Mouse (Mus musculus): ENCODE results near the gene Agbl1. TPM values are rescaled to one million over a fixed set of nuclear protein-coding genes. Genes with fewer than 3 reads are reported as not detected.

The Agbl1 gene
- polyA plus RNA-seq, 1 experiment from 2014 or later: 0.05 TPM

- H3K4me1 ChIP-seq (ENCODE audit: control insufficient read depth, insufficient read depth, low read length): no peaks in the 10 kb centered on the region
- H3K4me2 ChIP-seq (ENCODE audit: low read length): no peak overlapping the region
- no peak overlapping the region for H3K27ac ChIP-seq (ENCODE audit: low read length)
- no peaks in the 10 kb centered on the region for H3K27me3 ChIP-seq (ENCODE audit: control insufficient read depth, insufficient read depth, low read depth, low read length)
- H3K36me3 ChIP-seq (ENCODE audit: control insufficient read depth, insufficient read depth, low read length): no peaks in the 10 kb centered on the region
- no peak overlapping the region for H3K9ac ChIP-seq (ENCODE audit: low read depth, low read length)
- WGBS: 85% methylated on average over 5 of the region's 5 CpGs
- no peaks in the 10 kb centered on the region for H3K9me3 ChIP-seq (replicated peaks; ENCODE audit: control insufficient read depth, low read length, poor library complexity, severe bottlenecking)
- ATAC-seq: no peak
- H3K4me3 ChIP-seq (ENCODE audit: low read depth, low read length): no peak overlapping the region
Measured at GRCm38 (mm10) chr7:76911672-76912071, 682.0 kb downstream of the Agbl1 start.

DNA sequence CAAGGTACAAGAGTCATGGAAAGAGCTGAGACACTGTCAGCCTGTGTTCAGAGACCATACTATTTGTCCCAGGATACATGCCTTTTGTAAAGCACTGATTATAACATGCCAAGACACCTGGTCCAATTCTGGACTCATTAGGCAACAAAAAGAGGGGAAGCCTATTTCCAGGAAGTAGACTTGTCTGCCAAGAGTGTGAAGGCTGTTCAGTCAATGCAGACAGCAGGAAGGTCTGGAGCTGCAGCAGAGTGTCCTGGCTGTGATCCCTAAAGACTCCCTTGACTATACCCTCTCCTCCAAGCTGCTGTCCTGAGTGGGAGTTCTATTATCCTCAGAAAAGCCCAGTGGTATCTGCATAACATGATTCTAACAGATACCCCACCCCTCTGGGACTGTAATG, 689.2 kb downstream of the Agbl1 start:
- H3K9me3 ChIP-seq (replicated peaks; ENCODE audit: control insufficient read depth, low read length, poor library complexity, severe bottlenecking): no peaks in the 10 kb centered on the region
- no peak overlapping the region for H3K4me2 ChIP-seq (ENCODE audit: low read length)
- no peaks in the 10 kb centered on the region for H3K36me3 ChIP-seq (ENCODE audit: control insufficient read depth, insufficient read depth, low read length)
- no peak overlapping the region for H3K9ac ChIP-seq (ENCODE audit: low read depth, low read length)
- H3K4me3 ChIP-seq (ENCODE audit: low read depth, low read length): no peak overlapping the region
- no peaks in the 10 kb centered on the region for H3K27me3 ChIP-seq (ENCODE audit: control insufficient read depth, insufficient read depth, low read depth, low read length)
- no peaks in the 10 kb centered on the region for H3K4me1 ChIP-seq (ENCODE audit: control insufficient read depth, insufficient read depth, low read length)
- no peak overlapping the region for H3K27ac ChIP-seq (ENCODE audit: low read length)
- ATAC-seq: no peak

DNA sequence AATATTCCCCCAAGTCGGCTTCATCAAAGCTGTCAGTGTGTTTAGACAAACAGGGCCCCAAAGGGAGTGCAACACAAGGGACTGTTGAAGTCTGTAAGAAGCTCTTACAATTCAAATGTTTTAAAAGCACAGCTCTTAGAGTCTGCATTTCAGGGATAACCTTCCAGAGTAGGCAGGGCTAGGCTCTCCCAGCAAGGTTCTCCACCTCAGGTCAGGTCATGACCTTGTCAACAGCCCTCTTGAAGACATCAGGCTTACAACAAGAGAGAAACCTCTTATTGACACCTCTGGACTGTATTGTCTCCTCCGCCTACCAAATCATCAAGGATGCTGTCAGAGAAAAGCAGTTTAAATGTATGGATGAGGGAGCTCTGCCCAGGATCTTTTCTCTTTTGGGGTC, 692.0 kb downstream of the Agbl1 start:
- Histone ChIP-seq H3K4me3 (ENCODE audit: low read depth, low read length) (no peak overlapping the region), H3K36me3 (ENCODE audit: control insufficient read depth, insufficient read depth, low read length) (no peaks in the 10 kb centered on the region), H3K9ac (ENCODE audit: low read depth, low read length) (no peak overlapping the region), H3K27ac (ENCODE audit: low read length) (no peak overlapping the region), H3K27me3 (ENCODE audit: control insufficient read depth, insufficient read depth, low read depth, low read length) (no peaks in the 10 kb centered on the region), H3K4me1 (ENCODE audit: control insufficient read depth, insufficient read depth, low read length) (no peaks in the 10 kb centered on the region), H3K4me2 (ENCODE audit: low read length) (no peak overlapping the region), H3K9me3 (replicated peaks; ENCODE audit: control insufficient read depth, low read length, poor library complexity, severe bottlenecking) (no peaks in the 10 kb centered on the region)
- WGBS: 70% methylated on average over 2 of the region's 2 CpGs
- no peak for ATAC-seq

DNA sequence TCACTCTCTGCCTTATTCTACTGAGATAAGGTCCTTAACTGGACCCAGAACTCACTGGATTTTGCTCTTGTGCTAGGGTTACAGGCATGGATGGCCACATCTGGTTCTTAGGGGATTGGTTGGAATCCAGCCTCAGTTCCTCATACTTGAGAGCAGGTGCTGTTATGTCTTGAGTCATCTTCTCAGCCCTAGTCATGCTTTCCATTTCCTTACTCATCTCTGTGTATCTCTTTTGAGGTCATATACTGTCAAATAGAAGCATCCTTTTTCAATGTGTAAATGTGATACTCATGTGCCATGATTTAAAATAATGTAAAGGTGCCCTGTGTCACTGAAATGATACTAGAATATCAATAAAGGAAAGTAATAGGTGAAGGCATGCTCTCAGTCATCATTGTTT, 705.5 kb downstream of the Agbl1 start:
- ATAC-seq: no peak

DNA sequence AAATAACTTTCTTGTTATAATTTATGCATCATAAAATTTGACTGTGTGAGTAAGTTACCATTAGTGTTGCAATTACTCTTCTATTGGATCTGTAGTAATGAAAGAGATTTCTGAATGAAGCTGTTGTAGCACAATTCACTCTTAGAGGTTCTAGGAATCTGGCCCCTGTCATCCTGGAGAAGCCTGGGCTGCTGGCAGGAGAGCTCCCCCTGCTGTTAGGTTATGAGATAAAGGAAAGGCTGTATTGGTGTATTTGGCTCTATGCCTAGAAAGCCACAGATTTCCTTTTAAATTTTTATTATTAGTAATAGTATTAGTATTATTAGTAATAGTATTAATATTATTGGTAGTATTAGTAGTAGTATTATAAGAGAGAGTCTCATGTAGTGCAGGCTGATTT, 711.8 kb downstream of the Agbl1 start:
- H3K36me3 ChIP-seq (ENCODE audit: control insufficient read depth, insufficient read depth, low read length): no peaks in the 10 kb centered on the region
- H3K4me3 ChIP-seq (ENCODE audit: low read depth, low read length): no peak overlapping the region
- no peak overlapping the region for H3K4me2 ChIP-seq (ENCODE audit: low read length)
- H3K27me3 ChIP-seq (ENCODE audit: control insufficient read depth, insufficient read depth, low read depth, low read length): no peaks in the 10 kb centered on the region
- no peaks in the 10 kb centered on the region; the same call in 1 of the 2 replicates for H3K4me1 ChIP-seq (ENCODE audit: control insufficient read depth, insufficient read depth, low read length)
- H3K9me3 ChIP-seq (replicated peaks; ENCODE audit: control insufficient read depth, low read length, poor library complexity, severe bottlenecking): no peaks in the 10 kb centered on the region
- no peak overlapping the region for H3K9ac ChIP-seq (ENCODE audit: low read depth, low read length)
- no peak overlapping the region for H3K27ac ChIP-seq (ENCODE audit: low read length)
- ATAC-seq: no peak

More for the DNA sequence above, 705.5 kb downstream of the Agbl1 start:
- Histone ChIP-seq H3K9ac (ENCODE audit: low read depth, low read length) (no peak overlapping the region), H3K27ac (ENCODE audit: low read length) (no peak overlapping the region), H3K9me3 (replicated peaks; ENCODE audit: control insufficient read depth, low read length, poor library complexity, severe bottlenecking) (no peaks in the 10 kb centered on the region), H3K27me3 (ENCODE audit: control insufficient read depth, insufficient read depth, low read depth, low read length) (no peaks in the 10 kb centered on the region), H3K4me3 (ENCODE audit: low read depth, low read length) (no peak overlapping the region), H3K4me2 (ENCODE audit: low read length) (no peak overlapping the region), H3K36me3 (ENCODE audit: control insufficient read depth, insufficient read depth, low read length) (no peaks in the 10 kb centered on the region), H3K4me1 (ENCODE audit: control insufficient read depth, insufficient read depth, low read length) (no peaks in the 10 kb centered on the region)

- no peak overlapping the region for H3K27ac ChIP-seq (ENCODE audit: low read length)
- H3K27me3 ChIP-seq (ENCODE audit: control insufficient read depth, insufficient read depth, low read depth, low read length): no peaks in the 10 kb centered on the region
- no peak for ATAC-seq
- 23% methylated on average over 3 of the region's 3 CpGs for WGBS
- H3K36me3 ChIP-seq (ENCODE audit: control insufficient read depth, insufficient read depth, low read length): no peaks in the 10 kb centered on the region
- no peak overlapping the region for H3K4me2 ChIP-seq (ENCODE audit: low read length)
- H3K4me3 ChIP-seq (ENCODE audit: low read depth, low read length): no peak overlapping the region
- H3K4me1 ChIP-seq (ENCODE audit: control insufficient read depth, insufficient read depth, low read length): no peaks in the 10 kb centered on the region
- H3K9me3 ChIP-seq (replicated peaks; ENCODE audit: control insufficient read depth, low read length, poor library complexity, severe bottlenecking): no peaks in the 10 kb centered on the region
- H3K9ac ChIP-seq (ENCODE audit: low read depth, low read length): no peak overlapping the region
Measured at GRCm38 (mm10) chr7:76971334-76971733, 741.6 kb downstream of the Agbl1 start.

DNA sequence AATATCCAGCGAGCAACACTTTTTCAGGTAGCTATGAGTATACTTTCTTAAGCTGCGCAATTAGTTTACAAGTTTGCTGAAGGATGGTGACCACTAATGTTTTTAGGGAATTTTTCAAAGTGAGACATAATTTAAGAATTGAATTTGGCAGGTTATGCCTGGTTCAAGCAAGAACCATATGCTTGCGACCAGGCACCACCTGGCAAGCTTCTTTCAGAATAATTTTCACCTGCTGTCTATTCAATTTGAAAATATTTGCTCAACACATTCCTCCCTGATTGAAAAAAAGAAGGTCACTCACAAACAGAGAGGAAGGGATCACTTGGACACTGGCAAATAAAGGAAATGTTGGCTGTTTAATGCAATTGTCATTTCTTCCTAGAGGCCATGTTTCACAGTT, 779.9 kb downstream of the Agbl1 start:
- no peak for ATAC-seq
- Histone ChIP-seq H3K9ac (ENCODE audit: low read depth, low read length) (no peak overlapping the region), H3K4me1 (ENCODE audit: control insufficient read depth, insufficient read depth, low read length) (no peaks in the 10 kb centered on the region), H3K4me3 (ENCODE audit: low read depth, low read length) (no peak overlapping the region), H3K4me2 (ENCODE audit: low read length) (no peak overlapping the region), H3K27ac (ENCODE audit: low read length) (no peak overlapping the region), H3K9me3 (replicated peaks; ENCODE audit: control insufficient read depth, low read length, poor library complexity, severe bottlenecking) (no peaks in the 10 kb centered on the region), H3K27me3 (ENCODE audit: control insufficient read depth, insufficient read depth, low read depth, low read length) (no peaks in the 10 kb centered on the region), H3K36me3 (ENCODE audit: control insufficient read depth, insufficient read depth, low read length) (no peaks in the 10 kb centered on the region)
- 88% methylated on average over 3 of the region's 3 CpGs for WGBS

- no peak for ATAC-seq
- no peak overlapping the region for H3K4me3 ChIP-seq (ENCODE audit: low read depth, low read length)
- H3K27ac ChIP-seq (ENCODE audit: low read length): no peak overlapping the region
- no peak overlapping the region for H3K4me2 ChIP-seq (ENCODE audit: low read length)
- H3K27me3 ChIP-seq (ENCODE audit: control insufficient read depth, insufficient read depth, low read depth, low read length): no peaks in the 10 kb centered on the region
- H3K9ac ChIP-seq (ENCODE audit: low read depth, low read length): no peak overlapping the region
- H3K36me3 ChIP-seq (ENCODE audit: control insufficient read depth, insufficient read depth, low read length): no peaks in the 10 kb centered on the region
- no peaks in the 10 kb centered on the region for H3K9me3 ChIP-seq (replicated peaks; ENCODE audit: control insufficient read depth, low read length, poor library complexity, severe bottlenecking)
- H3K4me1 ChIP-seq (ENCODE audit: control insufficient read depth, insufficient read depth, low read length): no peaks in the 10 kb centered on the region
Measured at GRCm38 (mm10) chr7:77029019-77029418, 799.3 kb downstream of the Agbl1 start.

- Histone ChIP-seq H3K36me3 (ENCODE audit: control insufficient read depth, insufficient read depth, low read length) (no peaks in the 10 kb centered on the region), H3K4me2 (ENCODE audit: low read length) (no peak overlapping the region), H3K27ac (ENCODE audit: low read length) (no peak overlapping the region), H3K9me3 (replicated peaks; ENCODE audit: control insufficient read depth, low read length, poor library complexity, severe bottlenecking) (no peaks in the 10 kb centered on the region), H3K27me3 (ENCODE audit: control insufficient read depth, insufficient read depth, low read depth, low read length) (no peaks in the 10 kb centered on the region), H3K9ac (ENCODE audit: low read depth, low read length) (no peak overlapping the region), H3K4me3 (ENCODE audit: low read depth, low read length) (no peak overlapping the region), H3K4me1 (ENCODE audit: control insufficient read depth, insufficient read depth, low read length) (no peaks in the 10 kb centered on the region)
- ATAC-seq: no peak
Measured at GRCm38 (mm10) chr7:77076033-77076432, 846.3 kb downstream of the Agbl1 start.

DNA sequence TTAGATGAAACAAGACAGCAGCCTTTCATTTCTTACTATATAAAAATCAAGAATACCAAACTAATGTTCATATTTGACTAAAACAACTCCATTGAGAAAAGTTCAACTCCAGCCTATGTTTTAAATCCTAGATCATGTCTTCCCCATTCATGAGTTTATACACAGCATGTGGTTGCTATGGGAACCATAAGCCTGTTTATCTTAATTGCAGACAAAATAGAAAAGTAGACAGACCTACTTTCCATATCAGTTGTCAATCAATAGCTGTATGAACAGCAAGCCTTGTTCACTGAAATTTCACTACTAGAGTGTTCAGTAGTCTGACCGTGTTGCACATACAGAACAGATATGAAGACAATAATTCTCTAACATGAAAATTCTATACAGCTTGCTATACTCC, 857.6 kb downstream of the Agbl1 start:
- H3K4me2 ChIP-seq (ENCODE audit: low read length): no peak overlapping the region
- ATAC-seq: no peak
- H3K9ac ChIP-seq (ENCODE audit: low read depth, low read length): no peak overlapping the region
- no peak overlapping the region for H3K27ac ChIP-seq (ENCODE audit: low read length)
- WGBS: 58% methylated on average over 1 of the region's 1 CpGs
- H3K27me3 ChIP-seq (ENCODE audit: control insufficient read depth, insufficient read depth, low read depth, low read length): no peaks in the 10 kb centered on the region
- H3K4me3 ChIP-seq (ENCODE audit: low read depth, low read length): no peak overlapping the region
- H3K4me1 ChIP-seq (ENCODE audit: control insufficient read depth, insufficient read depth, low read length): peaks cover 3% of the 10 kb centered on the region; the same call in 1 of the 2 replicates
- H3K36me3 ChIP-seq (ENCODE audit: control insufficient read depth, insufficient read depth, low read length): no peaks in the 10 kb centered on the region
- no peaks in the 10 kb centered on the region for H3K9me3 ChIP-seq (replicated peaks; ENCODE audit: control insufficient read depth, low read length, poor library complexity, severe bottlenecking)

Measured in midbrain, embryonic 16.5 days (tissue).